Mouse (Mus musculus) thymus, adult 2 months (tissue): ENCODE results near the gene Pla2g4a.

Experiments
- CTCF ChIP-seq: fragments of 200-500 bp; IDR thresholded peaks from 2 replicates; pipeline ENCODE4 v1.5.1; 2012; ENCODE audit warnings: mild to moderate bottlenecking, control low read depth, low read length, moderate library complexity, borderline replicate concordance; ENCODE audit not compliant: control insufficient read depth, poor library complexity, insufficient read depth; ENCODE audit errors: extremely low read depth
- POLR2A ChIP-seq: fragments of 200-500 bp; IDR thresholded peaks from 2 replicates; pipeline ENCODE4 v1.6.1; 2012; ENCODE audit warnings: mild to moderate bottlenecking, low read length, control low read depth, moderate library complexity; ENCODE audit not compliant: control insufficient read depth, poor library complexity, insufficient read depth; ENCODE audit errors: extremely low read depth

DNA sequence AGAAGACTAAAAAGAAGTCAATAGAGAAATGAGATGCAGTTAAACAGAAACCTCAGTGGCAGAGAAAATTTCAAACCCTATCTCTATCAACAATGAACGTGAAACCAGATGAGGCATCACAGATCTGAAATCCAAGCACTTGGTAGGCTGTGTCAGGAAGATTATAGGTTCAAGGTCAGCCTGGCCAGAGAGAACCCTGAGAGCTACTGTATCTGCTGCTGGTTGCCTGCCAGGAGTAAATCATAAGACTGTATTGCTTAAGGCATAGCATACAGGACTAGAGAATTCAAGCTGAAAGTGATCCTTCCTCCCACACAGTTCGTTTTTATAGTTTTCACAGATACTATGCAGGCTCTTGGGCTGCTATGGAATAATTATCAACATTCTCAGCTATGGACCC lies 17.5 kb downstream of the Pla2g4a start:
- no peak for TF ChIP-seq CTCF
- no peak for TF ChIP-seq POLR2A
